Mouse (Mus musculus) liver, postnatal 0 days (tissue): Measurements from ENCODE around the gene Gm28051.

ENCODE experiments used
- CTCF ChIP-seq: sonication (generic); IDR thresholded peaks from 2 replicates; pipeline ENCODE4 v1.5.1; 2016; ENCODE audit warnings: antibody characterized with exemption, low read depth
- EP300 ChIP-seq: IDR thresholded peaks from 2 replicates; pipeline ENCODE4 v1.6.1; 2016; ENCODE audit warnings: antibody characterized with exemption, low read depth, mild to moderate bottlenecking

DNA sequence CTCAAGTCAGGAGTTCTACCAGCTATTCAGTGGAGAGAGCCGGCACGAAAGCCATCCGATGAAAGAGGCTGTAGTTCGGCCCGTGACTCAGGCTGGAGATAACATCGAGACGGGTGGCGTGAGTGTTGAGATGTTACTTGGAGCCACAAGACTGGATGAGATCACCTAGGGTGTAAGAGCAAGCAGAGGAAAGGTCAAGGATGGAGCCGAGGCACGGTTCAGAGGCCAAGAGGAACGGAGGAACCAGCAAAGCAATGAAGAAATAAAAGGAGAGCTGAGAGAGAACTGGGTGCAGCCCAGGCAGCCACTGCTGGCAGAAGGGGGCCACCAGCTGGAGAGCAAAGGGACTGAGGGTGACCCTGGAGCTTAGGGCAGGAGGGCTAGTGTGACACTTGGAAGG lies 49.3 kb downstream of the Gm28051 start:
- peak; percentile 39 for TF ChIP-seq CTCF
- no peak for TF ChIP-seq EP300
